Mouse (Mus musculus): ENCODE data around the gene Pdpk1.

The Pdpk1 gene

GRCm38 (mm10) chr17:24036954-24037353, 113.8 kb downstream of the Pdpk1 start:
- no peak for DNase-seq (ENCODE audit: low spot score in 2 of 2)

GRCm38 (mm10) chr17:24035087-24035486, 115.6 kb downstream of the Pdpk1 start:
- DNase-seq (ENCODE audit: low spot score in 2 of 2): no peak

- no peak for DNase-seq (ENCODE audit: low spot score in 2 of 2)
Observed at GRCm38 (mm10) chr17:24030551-24030950, 120.2 kb downstream of the Pdpk1 start.

DNA sequence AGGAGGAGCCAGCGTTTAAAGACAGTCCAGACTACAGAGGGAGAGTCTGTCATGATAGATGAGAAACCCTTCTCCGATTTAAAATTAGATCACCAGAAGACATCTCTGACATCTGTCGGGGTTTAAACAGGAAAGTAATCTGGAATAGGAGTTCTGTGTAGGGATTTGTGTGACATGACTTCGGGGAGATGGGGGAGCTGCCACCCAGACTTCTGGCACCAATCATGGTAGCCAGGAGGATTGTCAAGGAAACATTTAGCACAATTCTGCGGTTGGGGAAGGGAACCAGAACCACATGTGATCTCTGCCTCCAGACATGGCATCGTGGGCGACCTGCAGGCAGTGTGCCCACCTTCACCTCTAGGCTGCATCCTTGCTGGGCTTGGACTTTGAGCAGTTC, 121.2 kb downstream of the Pdpk1 start:
- no peak for DNase-seq (ENCODE audit: low spot score in 2 of 2)

All from urinary bladder, postnatal 36 days (tissue).